Mouse (Mus musculus) brown adipose tissue, adult 24 weeks (tissue): ENCODE data around the gene Capn3. TPM values are rescaled to one million over a fixed set of nuclear protein-coding genes. Genes with fewer than 3 reads are reported as not detected.

Experiments used
- H3K27ac ChIP-seq: fragments of 200-500 bp; replicated peaks from 2 replicates; pipeline ENCODE4 v1.5.1; 2012; ENCODE audit warnings: low read depth, mild to moderate bottlenecking, low read length
- H3K4me1 ChIP-seq: fragments of 200-500 bp; 2 replicates; pipeline ENCODE4 v1.6.1; 2012; ENCODE audit warnings: low read length, mixed read lengths; ENCODE audit not compliant: control insufficient read depth, insufficient read depth, insufficient read length
- H3K4me3 ChIP-seq: fragments of 200-500 bp; 2 replicates; pipeline ENCODE4 v1.5.1; 2012; ENCODE audit warnings: low read depth, mild to moderate bottlenecking, low read length, moderate library complexity; ENCODE audit not compliant: insufficient read depth
- polyA plus RNA-seq: library from polyadenylated mRNA; stranded (reverse); fragments of >200 nt; gene quantifications from 2 replicates; pipeline ENCODE4 v1.2.4, GENCODE M21; 2012; ENCODE audit not compliant: missing spikeins, insufficient read depth, insufficient read length

Gene Capn3
- polyA plus RNA-seq, result 1.1 and 2.1 TPM in 2 replicates

DNA sequence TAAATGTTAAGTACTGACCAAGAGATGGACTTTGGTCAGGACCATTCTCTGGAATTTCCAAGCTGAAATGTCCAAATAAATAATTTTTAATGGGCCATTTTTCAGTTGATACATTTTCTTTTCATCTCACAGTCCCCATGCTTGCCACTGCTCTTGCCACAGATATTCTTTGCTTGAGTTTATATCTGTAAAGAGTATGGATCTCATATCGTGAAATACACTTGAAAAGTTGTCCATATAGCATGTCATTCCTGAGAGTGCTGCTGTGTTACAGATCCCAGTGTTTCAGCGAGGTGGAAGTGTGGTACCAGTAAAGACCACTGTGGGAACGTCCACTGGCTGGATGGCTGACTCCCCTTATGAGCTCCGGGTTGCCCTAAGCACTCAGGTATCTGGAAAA lies at the start of gene Capn3:
Gene Capn3 (plus strand): TSS at position 301 of the 400 bp plus-strand sequence.
- no peak within 1 kb of the TSS for H3K27ac ChIP-seq
- no peaks in the 10 kb centered on the region for H3K4me1 ChIP-seq
- no peak within 1 kb of the TSS for H3K4me3 ChIP-seq

DNA sequence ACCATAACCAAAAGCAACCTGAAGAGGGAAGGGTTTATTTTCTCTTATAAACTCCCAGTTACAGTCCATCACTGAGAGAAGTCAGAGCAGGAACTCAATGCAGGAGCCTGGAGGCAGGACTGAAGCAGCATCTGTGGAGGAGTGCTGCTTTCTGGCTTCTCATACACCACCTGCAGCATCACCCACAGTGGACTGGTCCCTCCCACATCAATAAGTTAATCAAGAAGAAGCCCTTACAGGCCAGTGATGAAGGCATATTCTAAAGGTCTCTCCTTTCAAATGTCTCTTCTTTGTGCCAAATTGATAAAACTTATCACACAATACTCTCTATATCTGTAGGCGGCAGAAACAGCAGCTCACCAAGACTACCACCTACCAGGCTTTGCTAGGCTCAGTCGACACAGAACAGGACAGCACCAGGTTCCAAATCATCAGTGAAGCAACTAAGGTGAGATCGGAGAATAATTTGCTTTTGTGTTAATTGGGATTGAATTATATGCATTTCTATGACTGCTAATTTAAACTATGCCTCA lies 44.7 kb upstream of the Capn3 start:
- H3K4me3 ChIP-seq, result no peak overlapping the region
- no peaks in the 10 kb centered on the region for H3K4me1 ChIP-seq
- no peak overlapping the region for H3K27ac ChIP-seq

DNA sequence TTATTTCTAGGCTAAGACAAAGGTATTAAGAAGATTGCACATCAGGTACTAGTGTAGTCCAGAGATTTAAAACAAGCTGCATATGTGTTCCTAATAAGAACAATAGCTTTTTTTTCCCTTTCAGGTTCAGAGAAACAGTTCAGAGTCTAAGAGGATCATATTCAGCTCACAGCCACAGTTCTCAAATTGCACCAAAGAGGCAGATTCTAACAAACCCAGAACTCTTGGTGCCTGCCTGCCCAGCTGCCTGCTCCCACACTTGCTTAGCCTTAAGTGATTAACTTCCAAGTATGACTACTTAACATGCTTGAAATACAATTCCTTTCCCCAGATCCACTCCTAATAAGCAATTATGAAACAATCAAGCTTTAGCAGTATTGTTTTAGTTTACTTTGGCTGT lies 41.7 kb upstream of the Capn3 start:
- no peaks in the 10 kb centered on the region for H3K4me1 ChIP-seq
- H3K27ac ChIP-seq, result no peak overlapping the region
- no peak overlapping the region for H3K4me3 ChIP-seq

DNA sequence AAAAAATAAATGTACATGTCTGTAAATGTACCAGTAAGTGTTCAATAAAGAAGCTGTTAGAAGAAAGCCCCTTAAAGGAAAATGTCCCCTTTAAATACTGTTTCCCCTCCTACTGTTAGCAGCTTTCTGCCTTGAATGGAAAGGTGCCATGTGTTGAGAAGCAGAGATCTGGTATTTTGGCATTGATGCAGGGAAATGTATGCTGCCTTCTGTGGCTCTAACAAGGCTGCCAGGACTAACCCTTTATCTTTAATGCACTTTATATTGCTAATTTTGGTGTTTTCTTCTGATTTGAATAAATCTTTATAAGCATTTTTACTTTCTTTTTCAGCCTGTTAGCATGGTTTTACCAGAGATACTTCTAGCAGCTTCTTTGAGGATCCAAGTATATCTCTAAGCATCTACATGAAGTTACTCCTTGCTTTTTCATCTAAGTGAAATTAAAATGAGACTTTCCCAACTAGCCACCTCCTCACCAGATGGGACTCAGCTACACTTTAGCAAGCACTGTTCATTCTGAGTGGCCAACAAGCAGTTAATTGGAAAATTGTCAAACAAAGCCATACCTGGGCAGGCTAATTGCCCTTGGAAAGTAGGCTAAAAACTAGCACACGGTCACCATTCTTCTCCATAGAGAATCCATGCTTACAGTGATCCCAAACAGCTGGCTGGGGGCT lies 40.9 kb upstream of the Capn3 start:
- H3K4me3 ChIP-seq, result no peak overlapping the region
- no peak overlapping the region for H3K27ac ChIP-seq
- H3K4me1 ChIP-seq, result no peaks in the 10 kb centered on the region

DNA sequence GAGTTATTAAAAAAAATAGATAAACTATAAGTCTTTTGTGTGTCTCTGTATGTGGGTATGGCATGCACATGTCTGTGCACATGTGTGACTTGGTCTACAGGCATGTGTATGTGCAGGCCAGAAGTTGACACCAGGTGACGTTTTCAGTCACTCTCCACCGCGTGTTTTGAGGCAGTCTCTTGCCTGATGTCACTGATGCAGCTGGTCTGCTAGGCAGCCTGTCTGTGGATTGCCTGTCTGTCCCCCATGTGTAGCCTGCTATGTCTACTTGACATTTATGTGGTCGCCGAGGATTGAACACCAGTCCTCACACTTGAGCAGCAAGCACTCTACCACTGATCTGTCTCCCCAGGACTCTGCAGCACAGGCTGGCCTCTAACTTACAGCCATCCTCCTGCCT lies 31.4 kb upstream of the Capn3 start:
- Histone ChIP-seq H3K4me1 (no peaks in the 10 kb centered on the region), H3K4me3 (no peak overlapping the region), H3K27ac (no peak overlapping the region)

DNA sequence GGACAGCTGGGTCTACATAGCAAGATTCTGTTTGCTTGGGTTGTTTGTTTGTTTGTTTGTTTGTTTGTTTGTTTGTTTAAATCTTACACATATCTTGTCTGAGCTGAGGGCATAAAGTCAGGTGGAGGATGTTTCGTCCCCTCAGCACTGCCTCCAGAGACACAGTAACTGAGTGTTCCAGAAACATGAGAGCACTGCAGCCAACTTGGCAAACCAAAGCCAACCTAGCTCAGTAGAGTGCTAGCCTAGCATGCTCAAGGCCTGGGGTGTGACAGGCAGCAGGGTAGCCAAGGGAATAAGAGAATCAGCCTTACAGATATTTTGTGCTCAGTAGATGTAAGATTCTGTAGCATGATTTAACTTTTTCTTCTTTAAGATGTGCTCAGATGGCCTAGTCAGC lies 11.3 kb upstream of the Capn3 start:
- Histone ChIP-seq H3K4me3 (no peak overlapping the region), H3K27ac (no peak overlapping the region), H3K4me1 (no peaks in the 10 kb centered on the region)

DNA sequence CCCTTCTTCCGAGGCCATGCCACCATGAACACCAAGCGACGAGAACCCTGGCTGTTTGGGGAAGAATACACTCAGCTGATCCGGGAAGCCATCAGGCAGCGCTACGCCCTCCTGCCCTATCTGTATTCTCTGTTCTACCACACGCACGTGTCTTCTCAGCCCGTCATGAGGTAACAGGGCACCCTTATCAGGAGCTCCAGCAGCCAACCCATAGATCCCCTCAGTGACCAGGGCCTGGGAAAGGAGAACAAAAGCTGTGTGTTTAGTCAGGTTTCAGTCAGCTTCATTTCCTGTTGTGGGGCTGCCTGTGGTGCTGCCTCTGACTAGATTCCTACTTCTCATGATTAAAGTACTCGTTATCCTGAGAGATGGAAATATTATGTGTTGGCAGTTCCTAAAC lies 9.4 kb upstream of the Capn3 start:
- Histone ChIP-seq H3K27ac (no peak overlapping the region), H3K4me1 (no peaks in the 10 kb centered on the region), H3K4me3 (no peak overlapping the region)

DNA sequence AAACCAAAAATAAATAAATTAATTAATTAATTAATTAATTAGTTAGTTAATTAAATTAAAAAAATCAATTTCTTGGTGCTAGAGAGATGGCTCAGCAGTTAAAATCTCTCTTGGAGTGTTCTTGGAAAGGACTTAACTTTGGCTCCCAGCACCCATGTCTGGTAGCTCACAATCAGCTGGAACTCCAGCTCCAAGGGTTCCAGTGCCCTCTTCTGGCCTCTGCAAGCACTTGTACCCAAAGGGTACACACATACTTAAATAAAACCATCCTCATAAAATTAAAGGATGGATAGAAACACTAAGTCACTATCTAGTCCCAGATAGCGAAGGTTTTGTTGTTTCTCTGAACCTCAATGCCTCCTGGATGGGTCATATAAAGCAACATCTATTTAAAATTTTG lies 8.5 kb upstream of the Capn3 start:
- Histone ChIP-seq H3K4me1 (no peaks in the 10 kb centered on the region), H3K27ac (no peak overlapping the region), H3K4me3 (no peak overlapping the region)

DNA sequence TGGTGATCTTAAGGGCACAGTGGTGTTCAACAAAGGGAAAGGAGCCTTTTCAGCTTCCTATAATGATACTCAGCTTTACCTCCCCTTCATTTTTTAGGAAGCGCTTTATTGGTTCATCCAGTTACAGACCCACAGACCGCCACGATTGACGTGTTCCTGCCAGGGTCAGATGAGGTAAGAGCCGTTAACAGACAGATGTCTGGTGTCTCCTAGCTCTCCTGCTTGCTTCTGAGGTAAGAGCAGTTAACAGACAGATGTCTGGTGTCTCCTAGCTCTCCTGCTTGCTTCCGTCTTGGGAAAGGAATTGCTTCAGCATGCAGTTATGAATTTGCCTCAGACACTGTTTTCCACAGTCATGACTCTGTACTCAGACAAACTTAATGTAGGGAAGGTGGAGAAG lies 5.1 kb upstream of the Capn3 start:
- Histone ChIP-seq H3K4me1 (no peaks in the 10 kb centered on the region), H3K27ac (no peak overlapping the region), H3K4me3 (no peak overlapping the region)

DNA sequence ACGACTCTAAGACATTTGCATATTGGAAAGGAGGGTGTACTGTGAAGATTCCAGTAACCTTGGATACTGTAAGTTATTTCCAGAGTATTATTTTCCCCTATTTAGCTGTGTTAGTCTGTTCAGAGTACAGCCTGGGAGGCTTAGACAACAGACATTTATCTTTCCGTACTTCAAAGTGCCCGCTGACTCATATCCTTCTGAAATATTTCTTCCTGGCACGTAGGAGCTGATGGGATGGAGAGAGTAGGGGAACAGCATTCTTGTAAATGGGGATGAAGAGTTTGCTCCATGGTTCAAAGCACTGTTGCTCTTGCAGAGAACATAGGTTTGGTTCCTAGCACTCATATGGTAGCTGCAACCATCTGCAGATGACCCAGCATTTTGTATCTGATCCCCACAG lies 3.2 kb upstream of the Capn3 start:
- Histone ChIP-seq H3K27ac (no peak overlapping the region), H3K4me1 (no peaks in the 10 kb centered on the region), H3K4me3 (no peak overlapping the region)

DNA sequence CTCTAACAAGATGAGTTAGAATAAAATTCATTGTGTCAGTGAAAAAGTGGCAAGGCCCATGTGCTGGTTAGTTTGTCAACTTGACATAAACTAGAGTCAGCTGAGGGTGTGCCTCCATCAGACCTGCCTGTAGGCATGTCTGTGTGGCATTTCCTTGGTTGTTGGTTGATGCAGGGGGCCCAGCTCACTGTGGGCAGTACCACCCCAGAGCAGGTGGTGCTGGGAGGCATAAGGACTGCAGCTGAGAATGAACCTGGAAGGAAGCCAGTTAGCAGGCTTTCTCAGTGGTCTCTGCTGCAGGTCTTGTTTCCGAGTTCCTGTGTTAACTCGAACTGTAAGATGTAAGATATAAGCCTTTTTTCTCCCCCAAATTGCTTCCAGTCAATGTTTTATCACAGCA lies 832 bp upstream of the Capn3 start:
- Histone ChIP-seq H3K27ac (no peak overlapping the region), H3K4me1 (no peaks in the 10 kb centered on the region), H3K4me3 (no peak overlapping the region)

DNA sequence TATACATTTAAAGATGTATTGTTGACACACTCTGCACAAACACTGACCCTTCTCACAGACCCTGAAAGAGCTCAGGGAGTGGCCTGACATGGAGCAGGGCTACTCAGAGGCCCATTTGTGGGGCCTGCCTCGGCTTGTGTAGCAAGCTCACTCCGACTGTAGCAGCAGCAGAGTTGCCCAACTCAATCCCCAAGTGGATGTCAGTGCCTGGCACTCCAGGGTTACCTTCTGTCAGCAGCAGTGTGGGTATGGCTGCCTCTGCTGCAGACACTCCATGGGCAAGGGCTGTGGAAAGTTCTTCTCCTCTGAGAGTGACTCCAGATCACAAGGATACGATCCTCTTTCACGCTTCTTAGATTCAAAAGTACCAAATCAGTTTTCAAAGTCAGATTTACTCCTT lies 4.4 kb downstream of the Capn3 start:
- Histone ChIP-seq H3K27ac (no peak overlapping the region), H3K4me3 (no peak overlapping the region)

DNA sequence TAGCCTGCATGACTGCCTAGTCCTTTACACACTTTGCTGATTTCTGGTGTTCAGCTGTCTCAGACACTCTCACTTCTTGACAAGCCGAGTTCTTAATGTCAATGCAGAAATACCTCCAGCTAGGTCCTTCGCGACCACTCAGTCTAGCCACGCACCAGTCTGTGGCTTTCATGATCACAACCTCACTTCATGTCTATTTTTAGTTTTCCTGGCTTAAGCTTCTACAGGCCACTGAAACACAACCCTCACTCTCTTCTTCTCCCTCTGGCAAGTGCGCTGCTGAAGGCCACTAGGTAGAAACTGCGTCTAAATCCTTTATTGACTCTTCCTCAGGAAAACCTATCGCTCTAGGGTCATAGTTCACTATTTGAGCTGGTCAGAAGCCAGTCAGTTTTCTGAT lies 7.5 kb downstream of the Capn3 start:
- Histone ChIP-seq H3K27ac (no peak overlapping the region), H3K4me1 (0 out of 2 replicates have a peak, but pooled peaks cover 2% of the 10 kb centered on the region), H3K4me3 (no peak overlapping the region)

More for the DNA sequence above, 4.4 kb downstream of the Capn3 start:
- H3K4me1 ChIP-seq, result 0 out of 2 replicates have a peak, but pooled peaks cover 2% of the 10 kb centered on the region

DNA sequence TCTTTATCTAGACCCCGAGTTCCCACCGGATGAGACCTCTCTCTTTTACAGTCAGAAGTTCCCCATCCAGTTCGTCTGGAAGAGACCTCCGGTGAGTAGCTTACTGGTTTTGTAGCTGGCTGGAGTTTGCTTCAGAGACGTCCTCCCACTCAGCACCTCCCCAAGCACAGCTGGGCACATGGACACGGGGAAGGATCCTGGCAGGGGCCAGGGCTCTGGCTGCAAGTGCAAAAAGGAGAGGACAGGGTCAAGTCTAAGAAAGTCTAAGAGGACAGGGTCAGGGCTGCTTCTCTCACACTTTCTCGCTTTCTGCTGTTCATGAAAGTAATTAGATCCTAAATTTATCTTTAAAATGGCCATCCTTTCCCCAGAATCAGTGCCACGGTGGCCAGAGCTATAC lies 8.3 kb downstream of the Capn3 start:
- Histone ChIP-seq H3K4me1 (0 out of 2 replicates have a peak, but pooled peaks cover 2% of the 10 kb centered on the region), H3K27ac (peak overlapping the region; percentile 30; the same call in 1 of the 2 replicates), H3K4me3 (no peak overlapping the region)

DNA sequence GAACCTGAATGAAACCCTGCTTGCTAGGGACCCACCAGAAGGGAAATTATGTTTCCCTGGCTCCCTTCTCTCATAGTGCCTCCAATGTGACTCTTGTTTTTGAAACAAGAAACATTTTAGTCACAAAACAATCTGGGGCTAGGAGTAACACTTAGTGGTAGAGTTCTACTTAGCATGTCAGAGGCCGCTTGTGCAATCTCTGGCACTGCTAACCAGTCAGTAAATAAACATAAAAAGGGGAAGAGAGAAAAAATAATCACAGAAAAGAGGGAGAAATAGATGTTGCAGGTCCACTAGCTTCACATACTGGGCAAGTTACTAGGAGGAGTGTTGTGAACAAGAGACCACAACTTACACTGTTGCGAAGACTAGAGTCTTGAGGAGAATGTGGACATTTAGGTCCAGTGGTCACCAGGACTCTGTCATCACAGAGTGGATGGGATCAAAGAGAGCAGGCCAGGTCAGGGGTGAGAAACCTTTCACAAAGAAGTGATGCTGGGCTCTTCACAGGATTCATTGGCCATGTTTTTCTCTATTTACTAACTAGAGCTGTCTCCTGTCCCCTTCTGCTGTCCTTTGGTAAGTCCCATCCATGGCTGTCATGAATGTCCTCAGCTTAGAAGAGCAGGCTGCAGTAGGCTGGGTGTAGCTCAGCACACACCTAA lies 9.0 kb downstream of the Capn3 start:
- Histone ChIP-seq H3K4me1 (0 out of 2 replicates have a peak, but pooled peaks cover 2% of the 10 kb centered on the region), H3K4me3 (no peak overlapping the region), H3K27ac (peak overlapping the region; percentile 30; the same call in 1 of the 2 replicates)

DNA sequence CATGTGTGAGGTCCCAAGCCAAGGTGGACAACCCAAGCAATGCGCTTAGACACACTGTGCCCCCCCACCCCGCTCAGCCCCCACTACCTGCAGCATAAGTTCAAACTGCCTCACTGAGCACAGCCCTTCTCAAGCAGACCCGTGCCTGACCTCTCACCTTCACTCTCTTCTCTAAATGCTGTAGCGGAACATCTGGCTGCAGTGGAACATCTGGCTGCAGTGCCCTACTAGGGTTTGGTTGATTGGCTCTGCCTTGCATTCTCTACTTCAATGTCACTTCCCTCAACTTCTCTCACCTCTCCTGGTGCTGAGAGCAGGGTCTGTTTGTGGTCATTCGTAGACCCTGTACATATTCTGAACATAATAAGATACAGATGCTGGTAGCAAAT lies 9.6 kb downstream of the Capn3 start:
- Histone ChIP-seq H3K27ac (no peak overlapping the region), H3K4me3 (no peak overlapping the region), H3K4me1 (0 out of 2 replicates have a peak, but pooled peaks cover 2% of the 10 kb centered on the region)
